8 mouse cellular contexts compared by ENCODE assay signal in the genomic region with DNA sequence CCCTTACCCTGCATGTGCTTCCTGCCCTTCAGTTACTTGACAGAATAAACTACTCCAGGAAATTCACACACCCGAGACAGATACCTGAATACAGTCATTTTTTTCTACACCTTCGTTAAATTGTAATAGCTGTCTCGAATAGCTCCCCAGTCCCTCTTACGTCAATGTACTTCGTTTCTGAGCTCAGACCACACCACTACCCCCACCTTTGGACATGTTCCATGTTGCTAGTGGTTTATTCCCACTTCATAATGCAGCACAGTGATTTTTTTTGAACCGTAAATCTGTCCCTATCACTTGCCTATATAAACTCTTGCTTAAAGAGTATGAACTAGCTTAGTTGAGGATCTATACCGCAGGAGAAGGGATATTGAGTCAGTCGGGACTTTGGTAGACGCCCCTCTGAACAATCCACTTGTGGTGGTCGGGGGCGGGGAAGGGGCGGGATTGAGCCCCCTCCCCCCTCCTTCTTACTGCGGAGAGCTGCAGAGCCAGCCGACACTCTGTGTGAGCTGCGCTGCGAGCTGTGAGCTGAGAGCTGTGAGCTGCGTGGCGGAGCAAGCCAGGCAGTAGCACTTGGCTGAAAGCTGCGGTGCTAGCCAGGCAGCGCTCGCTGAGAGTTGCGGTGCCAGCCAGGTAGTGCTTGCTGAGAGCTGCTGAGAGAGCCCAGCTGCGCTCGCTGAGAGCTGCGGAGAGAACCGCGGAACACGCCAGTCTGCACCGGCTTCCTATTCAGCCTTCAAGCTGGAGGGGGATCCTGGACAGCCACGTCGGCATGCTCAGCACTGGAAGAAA. TPM values are rescaled to one million over a fixed set of nuclear protein-coding genes. Genes with fewer than 3 reads are reported as not detected.
A peak's percentile ranks its signal among the peaks of the same experiment; 100 is the strongest.
DNase-seq lines count a peak whose midpoint lies in the region; ATAC-seq lines count a peak whose summit lies in the region.

A gene (plus strand): TSS at position 501 of the 795 bp plus-strand sequence.

- peak within 1 kb of the TSS; percentile 62 for H3K4me2 ChIP-seq in forebrain, embryonic 14.5 days (ENCODE audit: low read length)
- peak within 1 kb of the TSS; percentile 56 for H3K4me2 ChIP-seq in liver, embryonic 11.5 days

- H3K4me3 ChIP-seq in forebrain, embryonic 14.5 days (ENCODE audit: low read depth, low read length): peak within 1 kb of the TSS; percentile 48
- peak within 1 kb of the TSS; percentile 39 for H3K4me3 ChIP-seq in liver, embryonic 11.5 days (ENCODE audit: low read depth, low read length)

- peaks cover 4% of the 10 kb centered on the region; the same call in 1 of the 2 replicates for H3K4me1 ChIP-seq in forebrain, embryonic 14.5 days (ENCODE audit: control insufficient read depth, insufficient read depth, low read length)
- H3K4me1 ChIP-seq in liver, embryonic 11.5 days (replicated peaks; ENCODE audit: control insufficient read depth, insufficient read depth, low read length): no peaks in the 10 kb centered on the region

- peak; percentile 97 for ATAC-seq in forebrain, embryonic 14.5 days
- peak; percentile 65 for ATAC-seq in liver, embryonic 11.5 days (replicated peaks; ENCODE audit: low FRiP score)

- H3K9me3 ChIP-seq in forebrain, embryonic 14.5 days (replicated peaks; ENCODE audit: control insufficient read depth, low read length): 0 out of 2 replicates have a peak, but pooled peaks cover 7% of the 10 kb centered on the region
- H3K9me3 ChIP-seq in liver, embryonic 11.5 days (ENCODE audit: control insufficient read depth, low read length): peaks cover 4% of the 10 kb centered on the region; the same call in 1 of the 2 replicates

- peak within 1 kb of the TSS; percentile 63; the same call in 1 of the 2 replicates for H3K27ac ChIP-seq in forebrain, embryonic 14.5 days (ENCODE audit: low read depth, low read length)
- no peak within 1 kb of the TSS for H3K27ac ChIP-seq in liver, embryonic 11.5 days (ENCODE audit: low read depth, low read length)

- H3K9ac ChIP-seq in forebrain, embryonic 14.5 days (ENCODE audit: low read length): peak within 1 kb of the TSS; percentile 73
- H3K9ac ChIP-seq in liver, embryonic 11.5 days (ENCODE audit: low read depth, low read length): no peak within 1 kb of the TSS

- WGBS in forebrain, embryonic 14.5 days: 29% methylated on average over 31 of the region's 31 CpGs
- WGBS in liver, embryonic 11.5 days: 22% methylated on average over 31 of the region's 31 CpGs

- H3K27me3 ChIP-seq in forebrain, embryonic 14.5 days (replicated peaks; ENCODE audit: control insufficient read depth, insufficient read depth, low read length): no peaks in the 10 kb centered on the region
- H3K27me3 ChIP-seq in liver, embryonic 11.5 days (replicated peaks; ENCODE audit: control insufficient read depth, insufficient read depth, low read length): peaks cover 2% of the 10 kb centered on the region; the same call in 1 of the 2 replicates

- DNase-seq in kidney, postnatal 4 days: peak; percentile 6 to 11
- DNase-seq in kidney, postnatal 14 days: no peak
- peak; percentile 60 for DNase-seq in brain, adult 2 months (ENCODE audit: low read depth, low spot score)
- DNase-seq in forebrain, embryonic 14.5 days (ENCODE audit: low spot score): peak; percentile 89
- DNase-seq in liver, embryonic 11.5 days (ENCODE audit: low spot score): peak; percentile 45
- DNase-seq in right cerebral cortex, postnatal 25 days: peak; percentile 33
- DNase-seq in T-cell, adult 2 months (ENCODE audit: low spot score): no peak
- DNase-seq in lung, postnatal 14 days: no peak

- H3K36me3 ChIP-seq in forebrain, embryonic 14.5 days (ENCODE audit: control insufficient read depth, insufficient read depth, low read length): 0 out of 2 replicates have a peak, but pooled peaks cover 2% of the 10 kb centered on the region
- no peaks in the 10 kb centered on the region for H3K36me3 ChIP-seq in liver, embryonic 11.5 days (ENCODE audit: control insufficient read depth, insufficient read depth, low read length)

RNA-seq across cellular contexts. Expression of the gene that starts here (rescaled TPM):
- polyA plus RNA-seq in forebrain, embryonic 14.5 days (2014; fragmentation: Nextera tagmentation; extraction: Ambion mirVana): 11.8 and 14.0 TPM in 2 replicates
- 0.51 and 0.61 TPM in 2 replicates for polyA plus RNA-seq in liver, embryonic 11.5 days (2014; fragmentation: Nextera tagmentation; extraction: Ambion mirVana)

Comparison
In these comparisons a context has a peak if more than half of its experiments do, and no peak if none do; other contexts are left out.
1. DNase-seq: peak in kidney, postnatal 4 days (2 of 2), brain, adult 2 months (single experiment), forebrain, embryonic 14.5 days (single experiment) and right cerebral cortex, postnatal 25 days (single experiment); none in kidney, postnatal 14 days (single experiment), T-cell, adult 2 months (single experiment) and lung, postnatal 14 days (single experiment).
2. Peak in DNase-seq, ATAC-seq, H3K4me3 ChIP-seq and H3K4me2 ChIP-seq in liver, embryonic 11.5 days; RNA of the gene not detected or under 1 TPM.